Mouse (Mus musculus): ENCODE results near the gene Fbln7.
A peak's percentile ranks its signal among the peaks of the same experiment; 100 is the strongest.

The Fbln7 gene

GRCm38 (mm10) chr2:128862636-128863035, at the start of gene Fbln7:
TSS of gene Fbln7 (plus strand) at chr2:128862981.
- DNase-seq (ENCODE audit: low spot score) = no peak

- DNase-seq (ENCODE audit: low spot score) = no peak
Observed at GRCm38 (mm10) chr2:128816311-128816710, 46.5 kb upstream of the Fbln7 start.

GRCm38 (mm10) chr2:128816916-128817315, 45.9 kb upstream of the Fbln7 start:
- no peak for DNase-seq (ENCODE audit: low spot score)

GRCm38 (mm10) chr2:128817387-128817785, 45.4 kb upstream of the Fbln7 start:
- DNase-seq (ENCODE audit: low spot score) = peak; percentile 47

GRCm38 (mm10) chr2:128817786-128818681, 44.7 kb upstream of the Fbln7 start, which contains the start of gene Tmem87b:
TSS of gene Tmem87b (plus strand) at chr2:128818118.
- DNase-seq (ENCODE audit: low spot score) = peak; percentile 99

- DNase-seq (ENCODE audit: low spot score) = no peak
Observed at GRCm38 (mm10) chr2:128818956-128819643, 43.7 kb upstream of the Fbln7 start.

- no peak for DNase-seq (ENCODE audit: low spot score)
Observed at GRCm38 (mm10) chr2:128820631-128821030, 42.1 kb upstream of the Fbln7 start.

- DNase-seq (ENCODE audit: low spot score) = no peak
Observed at GRCm38 (mm10) chr2:128823893-128824292, 38.9 kb upstream of the Fbln7 start.

- DNase-seq (ENCODE audit: low spot score) = no peak
Observed at GRCm38 (mm10) chr2:128827787-128828186, 35.0 kb upstream of the Fbln7 start.

GRCm38 (mm10) chr2:128832611-128833010, 30.2 kb upstream of the Fbln7 start:
- DNase-seq (ENCODE audit: low spot score) = no peak

- DNase-seq (ENCODE audit: low spot score) = no peak
Observed at GRCm38 (mm10) chr2:128833035-128833434, 29.7 kb upstream of the Fbln7 start.

- DNase-seq (ENCODE audit: low spot score) = no peak
Observed at GRCm38 (mm10) chr2:128833435-128833834, 29.3 kb upstream of the Fbln7 start.

- DNase-seq (ENCODE audit: low spot score) = no peak
Observed at GRCm38 (mm10) chr2:128837531-128837930, 25.2 kb upstream of the Fbln7 start.

GRCm38 (mm10) chr2:128838611-128839010, 24.2 kb upstream of the Fbln7 start:
- no peak for DNase-seq (ENCODE audit: low spot score)

GRCm38 (mm10) chr2:128839501-128839900, 23.3 kb upstream of the Fbln7 start:
- DNase-seq (ENCODE audit: low spot score) = no peak

- DNase-seq (ENCODE audit: low spot score) = no peak
Observed at GRCm38 (mm10) chr2:128842437-128842836, 20.3 kb upstream of the Fbln7 start.

- no peak for DNase-seq (ENCODE audit: low spot score)
Observed at GRCm38 (mm10) chr2:128850036-128850435, 12.7 kb upstream of the Fbln7 start.

GRCm38 (mm10) chr2:128856673-128857072, 6.1 kb upstream of the Fbln7 start:
- DNase-seq (ENCODE audit: low spot score) = no peak

GRCm38 (mm10) chr2:128858962-128859361, 3.8 kb upstream of the Fbln7 start:
- no peak for DNase-seq (ENCODE audit: low spot score)

GRCm38 (mm10) chr2:128859861-128860260, 2.9 kb upstream of the Fbln7 start:
- DNase-seq (ENCODE audit: low spot score) = no peak

- DNase-seq (ENCODE audit: low spot score) = peak; percentile 31
Observed at GRCm38 (mm10) chr2:128863777-128864331, 1.1 kb downstream of the Fbln7 start.

GRCm38 (mm10) chr2:128865061-128865460, 2.3 kb downstream of the Fbln7 start:
- no peak for DNase-seq (ENCODE audit: low spot score)

- DNase-seq (ENCODE audit: low spot score) = no peak
Observed at GRCm38 (mm10) chr2:128871656-128872055, 8.9 kb downstream of the Fbln7 start.
